Mouse (Mus musculus) spleen, adult 2 months (tissue): ENCODE measurements around the gene Zbtb17.

Experiments used
- CTCF ChIP-seq: fragments of 200-500 bp; IDR thresholded peaks from 2 replicates; pipeline ENCODE4 v1.5.1; 2011; ENCODE audit warnings: mild to moderate bottlenecking, inconsistent platforms; ENCODE audit not compliant: insufficient read depth, insufficient read length, insufficient replicate concordance; ENCODE audit errors: extremely low read depth
- POLR2A ChIP-seq: fragments of 200-500 bp; IDR thresholded peaks from 2 replicates; pipeline ENCODE4 v1.6.1; 2011; ENCODE audit warnings: low read depth, low read length, inconsistent platforms

DNA sequence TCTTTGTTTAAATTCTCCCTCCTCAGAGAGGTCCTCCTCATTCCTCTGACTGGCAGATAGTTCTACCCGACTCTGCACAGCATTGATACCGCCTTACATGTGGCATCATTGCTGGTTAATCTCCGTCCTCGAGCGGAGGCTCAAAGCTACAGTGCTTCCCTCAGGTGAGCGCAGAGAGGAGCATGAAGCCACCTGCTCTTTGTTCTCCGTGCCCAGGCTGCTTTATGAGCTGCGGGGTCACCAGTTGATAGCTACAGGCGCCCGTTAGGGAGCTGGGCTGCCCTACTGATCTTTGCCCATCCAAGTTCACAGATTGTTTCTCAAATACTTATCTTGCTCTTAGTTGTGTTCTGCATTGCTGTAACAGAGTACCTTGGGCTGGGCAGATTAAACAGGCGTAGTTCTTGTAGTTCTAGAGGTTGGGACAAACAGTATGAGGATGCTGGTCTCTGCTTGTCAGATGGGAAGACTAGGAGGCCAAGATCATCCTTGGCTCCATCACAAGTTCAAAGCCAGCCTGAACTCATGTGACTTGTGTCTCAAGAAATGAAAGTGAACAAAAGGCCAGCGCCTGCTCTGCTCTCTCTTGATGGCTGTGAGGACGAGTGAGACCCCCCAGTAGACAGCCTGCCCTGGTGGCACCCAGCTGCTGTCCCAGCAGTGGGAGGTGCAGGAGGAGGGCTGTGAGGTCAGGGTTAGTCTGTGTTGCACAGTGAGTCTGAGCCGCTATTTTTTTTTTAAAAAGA, 11.9 kb downstream of the Zbtb17 start:
- TF ChIP-seq CTCF, result no peak
- TF ChIP-seq POLR2A, result no peak
